Comparison of ENCODE assay signal across 12 mouse cellular contexts in the genomic region with DNA sequence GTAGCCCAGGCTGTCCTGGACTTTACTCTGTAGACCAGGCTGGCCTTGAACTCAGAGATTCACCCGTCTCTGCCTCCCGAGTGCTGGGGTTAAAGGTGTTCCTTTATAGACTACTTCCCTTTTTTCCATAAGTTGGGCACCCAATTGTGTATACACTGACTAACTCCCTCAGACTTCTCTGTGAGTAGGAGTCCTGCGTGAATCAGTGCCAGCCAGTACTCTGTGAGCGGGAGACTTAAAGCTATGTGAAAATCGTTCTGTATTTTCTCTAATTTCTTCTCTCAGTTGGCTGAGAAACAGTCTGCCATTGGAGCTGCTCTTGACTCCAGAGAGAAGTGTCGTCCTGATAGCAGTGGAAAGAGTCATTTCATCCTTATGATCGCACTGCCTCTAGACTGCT.
"Had no signal": no experiment of that assay in that cellular context is flagged by ENCODE, and none has a peak within 500 bp of the region (broad histone marks: within the 10 kb centered on the region; RNA-seq: fewer than 3 reads in every experiment).

No protein-coding gene starts in this region.

- DNase-seq: kidney, adult 11 months; kidney, adult 8-10 months; kidney, postnatal 25 days; layer of hippocampus, adult 9-11 months; left cerebral cortex, postnatal 4 days; liver, postnatal 0 days; lung, embryonic 14.5 days; retina, postnatal 1 day; right cerebral cortex, postnatal 25 days; thymus, adult 18-20 months; thymus, postnatal 14 days; thymus, postnatal 4 days had no signal
